Mouse (Mus musculus) adrenal gland, adult 2 months (tissue): Measurements from ENCODE around the gene Kcnip1. TPM values are rescaled to one million over a fixed set of nuclear protein-coding genes. Genes with fewer than 3 reads are reported as not detected.
A peak's percentile ranks its signal among the peaks of the same experiment; 100 is the strongest.

Experiments
- DNase-seq: peaks from one replicate; pipeline ENCODE4 v3.0.0; 2021
- polyA plus RNA-seq: library from polyadenylated mRNA; depleted of rRNA; stranded (reverse); fragments of >200 nt; gene quantifications from 2 replicates; pipeline ENCODE4 v1.2.3, GENCODE M21; 2012
- total RNA-seq, 2 experiments: library from RNA; stranded (reverse); gene quantifications; 2 replicates each; pipeline ENCODE4 v1.2.3; 2021

Kcnip1 gene
- total and polyA plus RNA-seq, 3 experiments = 1.9 to 3.7 (median 2.9) TPM

DNA sequence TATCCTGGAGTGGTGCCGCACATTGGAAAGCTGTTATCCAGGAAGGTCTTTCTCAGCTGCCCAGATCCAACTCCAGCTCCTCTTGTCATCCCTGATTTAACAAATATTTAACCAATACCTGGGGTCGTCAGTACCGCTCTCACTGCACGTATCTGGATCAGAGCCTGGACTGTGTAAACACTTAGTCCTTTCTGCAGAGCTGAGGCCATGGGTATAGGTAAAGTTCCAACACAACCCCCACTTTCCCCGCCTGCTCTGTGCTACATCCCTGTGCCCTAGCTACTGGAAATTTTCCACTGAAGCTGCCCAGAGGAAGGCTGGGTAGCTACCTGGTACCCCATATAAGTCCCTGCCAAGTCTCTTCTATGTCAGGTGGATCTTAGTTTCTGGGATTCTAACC, 3.0 kb downstream of the Kcnip1 start:
- no peak for DNase-seq

GRCm38 (mm10) chr11:33986525-33986924, 6.4 kb downstream of the Kcnip1 start:
- DNase-seq = no peak

- no peak for DNase-seq
Measured at GRCm38 (mm10) chr11:33980146-33980545, 12.8 kb downstream of the Kcnip1 start.

DNA sequence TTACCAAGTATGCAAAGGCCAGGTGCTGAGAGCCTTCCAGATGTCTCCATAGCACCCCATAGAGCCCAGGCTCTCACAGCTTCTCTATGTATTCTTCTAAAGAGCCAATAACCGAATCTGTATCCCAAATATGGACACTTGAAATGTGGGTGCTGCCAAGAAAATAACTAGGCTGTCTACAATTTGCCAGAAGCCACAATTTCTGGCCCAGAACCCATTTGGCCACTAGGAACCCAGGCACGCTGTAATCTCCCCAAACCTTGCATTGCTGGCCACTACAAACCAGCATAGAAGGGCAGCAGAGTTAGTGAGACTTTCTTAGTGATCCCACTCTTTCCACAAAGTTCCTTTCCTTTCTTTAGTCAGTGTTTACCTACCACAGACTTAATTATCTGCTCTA, 17.8 kb downstream of the Kcnip1 start:
- no peak for DNase-seq

DNA sequence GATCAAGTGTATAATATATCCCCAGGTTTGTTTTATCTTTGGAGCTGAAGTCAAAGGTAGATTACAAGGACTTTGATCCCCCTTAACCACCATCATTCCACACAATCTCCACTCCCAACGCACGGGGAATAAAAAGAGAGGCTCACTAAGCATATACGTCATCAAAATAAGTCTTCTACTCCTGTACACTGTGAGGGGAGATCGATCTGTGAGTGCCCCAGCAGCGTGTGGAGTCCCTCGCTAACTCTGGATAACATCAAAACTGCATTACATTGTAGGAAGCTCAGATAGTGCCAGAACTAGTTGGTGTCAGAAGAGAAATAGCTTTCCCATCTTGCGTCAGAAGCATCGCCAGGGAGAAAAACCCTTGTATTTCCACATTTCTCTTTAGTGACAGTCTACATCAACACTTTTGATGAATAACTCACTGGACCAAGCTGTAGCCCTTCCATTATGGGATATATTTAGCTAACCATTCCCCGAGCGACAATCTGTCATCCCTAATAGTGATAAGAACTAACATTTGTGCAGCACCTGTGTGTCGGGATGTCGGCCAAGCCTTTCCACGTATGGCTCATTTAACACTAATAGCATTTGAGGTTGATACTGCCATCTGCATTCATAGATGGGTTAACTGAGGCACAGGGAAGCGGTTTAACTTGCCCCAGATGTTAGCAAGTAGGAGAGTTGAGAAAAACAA, 18.5 kb downstream of the Kcnip1 start:
- no peak for DNase-seq

- DNase-seq = peak; percentile 18
Measured at GRCm38 (mm10) chr11:33972114-33972513, 20.8 kb downstream of the Kcnip1 start.

DNA sequence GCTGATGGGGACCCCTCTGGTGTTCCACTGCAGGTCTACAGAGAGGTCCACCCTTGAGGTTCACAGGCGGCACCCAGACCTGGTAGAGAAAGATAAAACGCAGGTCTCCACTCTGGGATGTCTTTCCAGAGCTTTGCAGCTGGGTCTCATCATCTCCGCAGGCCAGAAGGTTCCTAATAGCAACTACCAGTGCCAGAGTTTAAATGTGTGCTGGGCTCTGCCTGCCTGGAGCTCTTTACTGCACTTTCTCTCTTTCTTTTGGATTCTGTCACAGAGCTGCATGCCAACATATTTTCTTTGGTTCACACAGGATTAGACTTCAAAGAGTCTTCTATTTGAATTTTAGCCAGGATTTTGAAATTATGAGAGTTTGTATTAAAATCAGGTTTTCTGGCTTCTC, 23.8 kb downstream of the Kcnip1 start:
- DNase-seq = no peak

- no peak for DNase-seq
Measured at GRCm38 (mm10) chr11:33967708-33968107, 25.2 kb downstream of the Kcnip1 start.

DNA sequence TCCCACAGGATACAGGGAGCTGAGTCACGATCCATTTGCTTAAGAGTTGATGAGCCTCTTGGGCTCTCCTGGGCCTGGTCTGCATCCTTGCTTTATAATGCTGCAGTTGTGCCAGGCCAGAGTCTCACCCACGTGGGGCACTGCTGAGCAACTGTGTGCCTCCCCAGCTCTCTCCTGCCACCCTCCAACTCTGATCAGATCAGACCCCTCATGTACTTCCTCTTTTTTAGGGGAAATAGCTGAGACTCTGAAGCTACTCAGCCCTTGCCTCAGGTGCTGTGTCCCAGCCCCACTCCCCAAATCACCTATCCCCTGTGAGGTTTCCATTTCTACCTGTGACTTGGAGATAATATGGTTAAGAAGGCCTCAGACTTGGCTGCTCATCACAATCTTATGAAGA, 27.6 kb downstream of the Kcnip1 start:
- DNase-seq = no peak

DNA sequence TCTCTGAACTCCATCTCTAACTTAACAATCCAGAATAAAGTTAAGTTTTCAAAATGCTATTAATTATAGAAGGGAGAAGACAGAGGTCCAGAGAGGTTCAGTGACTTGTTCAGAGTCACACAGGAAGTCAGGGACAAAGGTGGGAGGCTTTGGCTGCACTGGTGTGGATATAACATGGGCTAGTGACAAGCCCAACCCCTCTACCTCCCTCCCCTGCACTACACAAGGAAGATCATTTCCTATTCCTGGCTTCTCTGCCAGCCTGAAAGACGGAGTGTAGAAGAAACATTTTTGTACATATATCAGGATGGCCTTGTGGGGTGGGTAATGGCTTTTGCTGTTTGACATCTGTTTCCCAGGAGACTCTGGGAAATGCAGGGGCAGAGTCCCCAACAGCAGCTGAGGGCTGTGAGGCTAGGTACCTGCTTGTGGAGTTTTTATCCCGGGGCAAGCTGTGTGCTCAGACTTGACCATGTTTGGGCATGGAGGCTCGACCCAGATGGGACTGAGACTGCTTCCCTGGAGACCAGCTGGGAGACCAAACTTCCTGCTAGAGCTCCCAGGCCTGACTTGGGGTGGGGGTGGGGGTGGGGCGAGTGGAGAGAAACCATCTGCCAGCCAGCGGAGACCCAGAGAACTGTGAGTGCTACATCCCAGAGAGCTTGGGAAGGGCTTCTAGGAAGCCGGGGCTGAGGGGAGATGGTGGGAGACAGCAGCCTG, 30.1 kb downstream of the Kcnip1 start, which contains the start of gene Kcnmb1:
Gene Kcnmb1, plus strand, starts transcription at position 326 of the 720 bp plus-strand sequence.
- no peak for DNase-seq

GRCm38 (mm10) chr11:33962178-33962577, 30.8 kb downstream of the Kcnip1 start:
- no peak for DNase-seq

GRCm38 (mm10) chr11:33958713-33959112, 34.2 kb downstream of the Kcnip1 start:
- no peak for DNase-seq

- peak; percentile 23 for DNase-seq
Measured at GRCm38 (mm10) chr11:33957595-33957994, 35.4 kb downstream of the Kcnip1 start.

- DNase-seq = no peak
Measured at GRCm38 (mm10) chr11:33956623-33957022, 36.3 kb downstream of the Kcnip1 start.

DNA sequence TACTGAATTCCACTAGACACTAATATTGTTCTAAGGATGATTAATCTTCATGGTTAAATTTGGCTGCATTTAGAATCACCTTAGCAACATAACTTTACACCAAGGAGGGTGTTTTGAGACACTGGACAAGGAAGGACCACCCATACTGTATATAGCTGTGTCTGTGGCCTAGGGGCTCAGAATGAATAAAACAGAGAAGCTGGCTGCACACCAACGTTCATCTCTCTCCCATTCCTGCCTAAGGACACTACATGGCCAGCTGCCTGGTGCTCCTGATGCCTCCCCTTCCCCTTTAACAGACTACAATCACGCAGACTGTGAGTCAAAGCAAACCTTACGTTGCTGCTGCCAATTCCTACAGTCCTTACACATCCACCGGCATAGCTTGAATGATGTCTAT, 37.0 kb downstream of the Kcnip1 start:
- DNase-seq = no peak

- DNase-seq = no peak
Measured at GRCm38 (mm10) chr11:33951684-33952625, 41.0 kb downstream of the Kcnip1 start.

- DNase-seq = no peak
Measured at GRCm38 (mm10) chr11:33951155-33951554, 41.8 kb downstream of the Kcnip1 start.

GRCm38 (mm10) chr11:33946501-33946900, 46.5 kb downstream of the Kcnip1 start:
- no peak for DNase-seq

DNA sequence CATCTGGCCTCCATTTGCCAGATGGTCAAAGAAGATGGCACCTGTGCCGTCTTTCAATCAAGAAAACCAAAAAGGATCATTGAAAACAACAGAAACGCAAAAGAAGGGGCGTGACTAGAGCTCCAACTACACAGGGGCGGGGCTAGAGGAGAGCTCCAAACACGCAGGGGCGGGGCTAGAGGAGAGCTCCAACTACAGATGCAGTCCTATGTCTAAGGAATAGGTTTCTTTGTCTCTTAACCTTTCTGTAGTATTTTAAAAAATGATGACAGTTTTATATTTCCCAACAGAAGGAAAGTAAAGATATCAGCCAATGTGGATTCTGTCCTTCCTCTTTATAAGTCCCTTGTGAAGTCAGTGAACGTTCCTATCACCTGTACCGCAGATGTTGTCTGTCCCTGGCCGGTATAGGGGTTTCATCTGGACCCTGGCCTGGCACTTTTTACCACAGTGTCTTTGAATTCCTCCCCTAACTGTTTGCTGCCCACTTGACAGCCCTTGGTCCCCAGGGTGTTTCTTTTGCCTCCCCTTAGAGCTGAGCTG, 48.1 kb downstream of the Kcnip1 start:
- DNase-seq = no peak

DNA sequence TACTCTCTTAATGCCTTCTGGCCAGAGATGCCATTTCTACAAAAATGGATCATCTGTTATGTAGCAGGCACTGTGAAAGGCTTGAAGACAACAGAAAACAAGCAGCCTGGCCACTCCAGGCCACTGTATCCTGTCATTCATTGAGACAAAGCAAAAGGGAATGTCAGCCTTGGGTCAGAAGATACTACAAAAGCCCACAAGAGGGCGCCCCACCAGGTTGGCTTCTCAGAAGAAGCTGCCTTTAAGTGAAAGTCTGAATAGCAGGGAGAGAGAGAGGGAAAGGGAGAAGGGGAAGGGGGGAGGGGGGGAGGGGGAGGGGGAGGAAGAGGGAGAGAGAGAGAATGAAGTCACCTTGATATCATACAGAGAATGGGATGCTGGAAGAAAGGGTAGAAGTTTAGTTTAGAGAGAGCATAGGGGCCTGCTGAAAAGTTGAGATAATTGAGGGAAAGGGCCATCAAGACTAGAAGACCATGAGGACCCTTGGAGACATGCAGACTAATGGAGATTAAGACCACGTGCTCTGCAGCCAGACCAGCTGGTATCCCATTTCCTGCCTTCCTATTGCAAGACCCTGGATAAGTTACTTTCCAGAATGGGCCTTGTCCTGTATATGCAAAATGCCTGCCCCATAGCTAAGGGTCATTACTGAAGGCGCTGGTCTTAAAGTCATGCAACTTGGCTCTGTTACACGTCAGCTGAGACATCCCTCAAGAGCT, 48.7 kb downstream of the Kcnip1 start:
- no peak for DNase-seq

DNA sequence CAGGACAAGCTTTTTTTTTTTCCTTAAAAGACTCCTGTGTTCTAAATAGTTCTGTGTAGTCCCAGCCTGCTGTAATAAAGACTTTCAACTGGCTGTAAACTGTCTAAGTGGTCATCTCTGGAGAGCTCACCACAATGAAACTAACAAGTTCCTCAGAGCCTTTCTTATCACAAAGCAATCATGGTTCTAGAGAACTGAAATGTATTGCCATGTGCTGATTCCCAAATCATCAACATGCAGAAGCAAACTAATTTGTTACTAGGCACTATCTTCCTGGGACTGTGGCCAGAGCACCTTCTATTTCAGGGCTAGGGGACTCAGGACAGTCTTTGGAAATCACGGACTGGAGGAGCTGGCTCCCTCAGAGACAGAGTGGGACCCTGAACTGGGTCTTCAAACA, 49.4 kb downstream of the Kcnip1 start:
- DNase-seq = no peak
